Mouse (Mus musculus) kidney, postnatal 0 days (tissue): ENCODE results near the gene Fnbp4. TPM values are rescaled to one million over a fixed set of nuclear protein-coding genes. Genes with fewer than 3 reads are reported as not detected.
"Not testable (repeated sequence)": the region's sequence is repeated elsewhere in the genome, so short reads cannot be mapped to it uniquely, and the experiment has no call there.

Experiments used
- ATAC-seq: fragments of 200-750 bp; cut with Nextera tagmentation; replicated peaks from 2 replicates; pipeline ENCODE4 v1.8.0; 2017; ENCODE audit warnings: low read depth, moderate number of reproducible peaks, moderate TSS enrichment, moderate library complexity; ENCODE audit not compliant: low FRiP score
- DNase-seq: peaks from one replicate; pipeline ENCODE4 v3.0.0-alpha.2; 2016; ENCODE audit warnings: low spot score
- H3K27ac ChIP-seq: fragments of 300-500 bp; sonication (generic); 2 replicates; pipeline ENCODE4 v1.5.1; 2014; ENCODE audit warnings: mild to moderate bottlenecking
- H3K27me3 ChIP-seq: fragments of 300-500 bp; sonication (generic); 2 replicates; pipeline ENCODE4 v1.6.1; 2014; ENCODE audit warnings: low read length, mixed read lengths; ENCODE audit not compliant: insufficient read depth
- H3K36me3 ChIP-seq: fragments of 300-500 bp; sonication (generic); 2 replicates; pipeline ENCODE4 v1.6.1; 2014; ENCODE audit warnings: low read length, mixed read lengths; ENCODE audit not compliant: insufficient read depth
- H3K4me1 ChIP-seq: fragments of 300-500 bp; sonication (generic); replicated peaks from 2 replicates; pipeline ENCODE4 v1.6.1; 2014; ENCODE audit warnings: antibody characterized with exemption, low read length, mixed read lengths; ENCODE audit not compliant: insufficient read depth
- H3K4me2 ChIP-seq: fragments of 300-500 bp; sonication (generic); 2 replicates; pipeline ENCODE4 v1.6.1; 2014; ENCODE audit warnings: mild to moderate bottlenecking, low read length, moderate library complexity, mixed read lengths
- H3K4me3 ChIP-seq: fragments of 300-500 bp; sonication (generic); replicated peaks from 2 replicates; pipeline ENCODE4 v1.5.1; 2014; ENCODE audit warnings: low read depth, low read length
- H3K9ac ChIP-seq: fragments of 300-500 bp; sonication (generic); 2 replicates; pipeline ENCODE4 v1.6.1; 2014; ENCODE audit warnings: low read depth, low read length
- H3K9me3 ChIP-seq: fragments of 300-500 bp; sonication (generic); replicated peaks from 2 replicates; pipeline ENCODE4 v1.6.1; 2016; ENCODE audit warnings: low read length, inconsistent platforms, mixed read lengths
- CTCF ChIP-seq: IDR thresholded peaks from 2 replicates; pipeline ENCODE4 v1.5.1; 2016; ENCODE audit warnings: antibody characterized with exemption, low read depth, mild to moderate bottlenecking, moderate library complexity
- WGBS: fragments of 180-500 bp; shearing (Covaris S2); extraction: QIAGEN DNeasy Blood & Tissue Kit; methylation state at CpG from one replicate; pipeline ENCODE4 v1.1.7; 2014; 5-methylcytosine and 5-hydroxymethylcytosine counted together
- polyA plus RNA-seq: library from polyadenylated mRNA; unstranded; fragments of >200 nt; fragmentation: Nextera tagmentation; extraction: Ambion mirVana; gene quantifications from 2 replicates; pipeline ENCODE4 v1.2.1, GENCODE M21; 2015

The Fnbp4 gene
- polyA plus RNA-seq, 1 experiment from 2014 or later = 44.2 TPM

GRCm38 (mm10) chr2:90810751-90811150 is 65.6 kb downstream of the Fnbp4 start:
- Histone ChIP-seq H3K9ac (no peak overlapping the region), H3K27me3 (no peaks in the 10 kb centered on the region), H3K36me3 (no peaks in the 10 kb centered on the region), H3K27ac (no peak overlapping the region), H3K4me3 (no peak overlapping the region), H3K9me3 (no peaks in the 10 kb centered on the region), H3K4me1 (no peaks in the 10 kb centered on the region), H3K4me2 (no peak overlapping the region)
- TF ChIP-seq CTCF = no peak
- 82% methylated on average over 8 of the region's 8 CpGs for WGBS
- DNase-seq (no peak), ATAC-seq (no peak)

DNA sequence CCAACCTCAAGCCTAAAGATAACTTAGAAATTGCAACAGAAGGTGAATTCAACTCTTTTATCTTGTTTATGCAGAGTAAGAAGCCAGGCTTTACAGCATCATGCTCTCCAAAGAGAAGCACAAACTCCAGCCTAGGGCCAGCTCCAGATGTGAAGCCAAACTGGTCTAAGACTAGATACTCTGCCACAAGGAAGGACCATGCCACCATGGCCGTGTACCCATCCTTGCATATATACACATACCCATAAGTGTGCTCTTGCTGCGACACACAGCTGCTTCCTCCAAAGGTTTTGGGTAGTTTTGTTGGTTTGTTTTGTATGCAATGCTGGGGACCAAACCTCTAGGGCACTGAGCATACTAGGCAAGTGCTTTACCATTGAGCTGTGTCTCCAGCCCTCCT is 70.1 kb downstream of the Fnbp4 start:
- DNase-seq (no peak), ATAC-seq (no peak)
- Histone ChIP-seq H3K4me3 (no peak overlapping the region), H3K9ac (no peak overlapping the region), H3K9me3 (no peaks in the 10 kb centered on the region), H3K4me1 (no peaks in the 10 kb centered on the region), H3K4me2 (no peak overlapping the region), H3K36me3 (no peaks in the 10 kb centered on the region), H3K27ac (no peak overlapping the region), H3K27me3 (no peaks in the 10 kb centered on the region)
- TF ChIP-seq CTCF = no peak
- 87% methylated on average over 2 of the region's 2 CpGs for WGBS

DNA sequence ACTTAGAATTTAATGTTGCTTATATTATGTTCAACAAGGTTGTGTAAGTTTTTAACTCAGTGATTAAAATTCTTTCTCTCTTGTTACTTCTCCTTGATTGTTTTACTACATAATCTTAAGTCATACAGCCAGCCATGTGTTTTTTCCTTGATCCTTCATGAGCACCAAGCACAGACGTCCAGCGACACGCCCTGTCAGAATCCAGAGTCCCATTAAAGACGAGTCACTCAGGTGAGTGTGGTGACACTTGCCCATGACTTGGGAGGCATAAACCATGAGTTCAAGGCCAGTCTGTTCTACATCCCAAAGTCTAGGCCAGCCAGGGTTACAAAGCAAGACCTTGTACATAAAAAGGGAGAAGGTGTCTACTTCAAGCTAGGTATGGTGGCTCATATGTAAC is 71.0 kb downstream of the Fnbp4 start:
- H3K9me3 ChIP-seq = no peaks in the 10 kb centered on the region
- no peaks in the 10 kb centered on the region for H3K36me3 ChIP-seq
- no peaks in the 10 kb centered on the region for H3K27me3 ChIP-seq
- no peaks in the 10 kb centered on the region for H3K4me1 ChIP-seq
- no peak overlapping the region for H3K4me3 ChIP-seq
- H3K9ac ChIP-seq = no peak overlapping the region
- no peak for ATAC-seq
- DNase-seq = no peak
- TF ChIP-seq CTCF = no peak
- no peak overlapping the region for H3K4me2 ChIP-seq
- no peak overlapping the region for H3K27ac ChIP-seq
- WGBS = 80% methylated on average over 4 of the region's 4 CpGs

DNA sequence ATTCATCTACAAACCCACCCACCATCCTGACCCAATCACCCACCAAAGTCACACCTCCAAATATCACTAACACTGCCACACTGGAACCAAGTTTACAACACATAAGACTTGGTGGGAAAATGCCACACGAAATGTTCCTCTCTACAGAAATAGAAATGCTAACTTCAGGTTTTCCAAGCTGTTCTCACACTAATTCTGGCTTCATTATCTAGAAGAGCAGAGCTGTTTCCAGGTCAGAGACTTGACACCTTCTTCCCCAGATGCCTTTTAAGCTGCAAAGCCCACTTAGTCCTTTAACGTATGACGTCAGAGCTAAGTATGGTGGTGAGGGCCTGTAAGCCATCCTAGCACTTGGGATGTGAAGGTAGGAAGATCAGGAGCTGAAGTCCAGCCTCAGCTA is 73.5 kb downstream of the Fnbp4 start:
- Histone ChIP-seq H3K27me3 (no peaks in the 10 kb centered on the region), H3K36me3 (no peaks in the 10 kb centered on the region), H3K4me3 (no peak overlapping the region), H3K9ac (no peak overlapping the region), H3K4me1 (no peaks in the 10 kb centered on the region), H3K9me3 (no peaks in the 10 kb centered on the region), H3K4me2 (no peak overlapping the region), H3K27ac (no peak overlapping the region)
- no peak for ATAC-seq
- WGBS = 86% methylated on average over 3 of the region's 3 CpGs
- no peak for TF ChIP-seq CTCF
- no peak for DNase-seq

DNA sequence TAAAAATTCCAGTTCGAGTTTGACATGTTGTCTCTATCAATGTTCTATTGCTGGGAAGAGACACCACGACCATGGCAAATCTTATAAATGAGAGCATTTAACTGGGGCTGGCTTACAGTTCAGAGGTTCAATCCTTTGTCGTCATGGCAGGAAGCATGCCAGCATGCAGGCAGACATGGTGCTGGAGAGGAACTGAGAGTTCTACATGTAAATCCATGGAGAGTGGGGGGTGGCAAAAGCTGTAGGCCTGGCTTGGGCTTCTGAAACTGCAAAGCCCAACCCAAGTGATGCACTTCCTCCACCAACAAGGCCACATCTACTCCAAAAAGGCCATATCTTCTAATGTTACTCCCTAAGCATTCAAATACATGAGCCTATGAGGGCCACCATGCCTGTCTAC is 75.7 kb downstream of the Fnbp4 start:
- no peak for TF ChIP-seq CTCF
- Histone ChIP-seq H3K4me1 (no peaks in the 10 kb centered on the region), H3K27me3 (no peaks in the 10 kb centered on the region), H3K27ac (no peak overlapping the region), H3K9ac (no peak overlapping the region), H3K4me2 (no peak overlapping the region), H3K4me3 (no peak overlapping the region), H3K36me3 (no peaks in the 10 kb centered on the region), H3K9me3 (no peaks in the 10 kb centered on the region)
- WGBS = 88% methylated on average over 3 of the region's 3 CpGs
- ATAC-seq = no peak
- no peak for DNase-seq

GRCm38 (mm10) chr2:90822978-90823377 is 77.8 kb downstream of the Fnbp4 start:
- H3K4me2 ChIP-seq = no peak overlapping the region

GRCm38 (mm10) chr2:90823781-90824180 is 78.6 kb downstream of the Fnbp4 start:
- Histone ChIP-seq H3K4me2 (no peak overlapping the region), H3K36me3 (no peaks in the 10 kb centered on the region), H3K27ac (no peak overlapping the region), H3K9me3 (no peaks in the 10 kb centered on the region), H3K9ac (no peak overlapping the region), H3K27me3 (no peaks in the 10 kb centered on the region), H3K4me1 (no peaks in the 10 kb centered on the region), H3K4me3 (no peak overlapping the region)
- TF ChIP-seq CTCF = no peak
- ATAC-seq (no peak), DNase-seq (no peak)
- 82% methylated on average over 6 of the region's 6 CpGs for WGBS

More at GRCm38 (mm10) chr2:90822978-90823377, 77.8 kb downstream of the Fnbp4 start:
- ATAC-seq (no peak), DNase-seq (no peak)
- Histone ChIP-seq H3K4me1 (no peaks in the 10 kb centered on the region), H3K9ac (no peak overlapping the region), H3K9me3 (no peaks in the 10 kb centered on the region), H3K27me3 (no peaks in the 10 kb centered on the region), H3K27ac (no peak overlapping the region), H3K36me3 (no peaks in the 10 kb centered on the region), H3K4me3 (no peak overlapping the region)
- no peak for TF ChIP-seq CTCF
- 83% methylated on average over 2 of the region's 2 CpGs for WGBS

DNA sequence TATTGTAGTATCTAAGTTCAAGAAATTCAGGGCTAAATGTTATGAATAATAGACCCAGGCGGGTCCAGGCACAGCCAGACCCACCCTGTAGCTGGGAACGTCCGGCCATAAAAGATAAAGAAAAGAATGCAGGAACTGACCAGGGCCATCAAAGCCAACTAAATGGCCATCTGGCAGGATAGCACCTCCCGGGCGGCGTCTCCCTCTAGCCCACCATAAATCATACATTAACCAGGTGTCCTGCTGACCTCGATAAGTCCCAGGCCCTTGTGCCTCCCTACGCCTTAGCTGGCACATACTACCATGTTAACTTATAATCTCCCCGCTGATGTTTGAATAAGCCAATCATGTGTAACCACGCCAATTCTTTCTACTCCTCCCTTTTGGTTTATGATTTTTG is 79.4 kb downstream of the Fnbp4 start:
- H3K9ac ChIP-seq, H3K27me3 ChIP-seq, DNase-seq, H3K9me3 ChIP-seq, H3K27ac ChIP-seq, H3K4me2 ChIP-seq, ATAC-seq, H3K4me3 ChIP-seq, H3K36me3 ChIP-seq, H3K4me1 ChIP-seq: not testable (repeated sequence)
- WGBS = 30% methylated on average over 10 of the region's 10 CpGs
